Mouse (Mus musculus): Measurements from ENCODE around the gene Stac2. TPM values are rescaled to one million over a fixed set of nuclear protein-coding genes. Genes with fewer than 3 reads are reported as not detected.

Stac2 gene
- polyA plus RNA-seq, 1 experiment from 2014 or later = 0.42 TPM

- peaks cover 98% of the 10 kb centered on the region for H3K27me3 ChIP-seq (ENCODE audit: poor library complexity, severe bottlenecking)
- DNase-seq (ENCODE audit: extremely low spot score, low spot score) = no peak
- 58% methylated on average over 7 of the region's 7 CpGs for WGBS
Observed at GRCm38 (mm10) chr11:98000378-98001140, 52.7 kb downstream of the Stac2 start.

GRCm38 (mm10) chr11:97999748-98000147 lies 53.5 kb downstream of the Stac2 start:
- Histone ChIP-seq H3K27me3 (ENCODE audit: poor library complexity, severe bottlenecking) (peaks cover 98% of the 10 kb centered on the region), H3K36me3 (replicated peaks) (peaks cover 9% of the 10 kb centered on the region), H3K9me3 (no peaks in the 10 kb centered on the region), H3K27ac (no peak overlapping the region), H3K4me1 (peaks cover 57% of the 10 kb centered on the region), H3K4me3 (no peak overlapping the region)
- DNase-seq (ENCODE audit: extremely low spot score, low spot score) = no peak
- 74% methylated on average over 5 of the region's 5 CpGs for WGBS

More at GRCm38 (mm10) chr11:98000378-98001140, 52.7 kb downstream of the Stac2 start:
- Histone ChIP-seq H3K36me3 (replicated peaks) (peaks cover 17% of the 10 kb centered on the region), H3K4me1 (peaks cover 53% of the 10 kb centered on the region), H3K4me3 (no peak overlapping the region; the same call in 1 of the 2 replicates), H3K27ac (no peak overlapping the region), H3K9me3 (no peaks in the 10 kb centered on the region)

DNA sequence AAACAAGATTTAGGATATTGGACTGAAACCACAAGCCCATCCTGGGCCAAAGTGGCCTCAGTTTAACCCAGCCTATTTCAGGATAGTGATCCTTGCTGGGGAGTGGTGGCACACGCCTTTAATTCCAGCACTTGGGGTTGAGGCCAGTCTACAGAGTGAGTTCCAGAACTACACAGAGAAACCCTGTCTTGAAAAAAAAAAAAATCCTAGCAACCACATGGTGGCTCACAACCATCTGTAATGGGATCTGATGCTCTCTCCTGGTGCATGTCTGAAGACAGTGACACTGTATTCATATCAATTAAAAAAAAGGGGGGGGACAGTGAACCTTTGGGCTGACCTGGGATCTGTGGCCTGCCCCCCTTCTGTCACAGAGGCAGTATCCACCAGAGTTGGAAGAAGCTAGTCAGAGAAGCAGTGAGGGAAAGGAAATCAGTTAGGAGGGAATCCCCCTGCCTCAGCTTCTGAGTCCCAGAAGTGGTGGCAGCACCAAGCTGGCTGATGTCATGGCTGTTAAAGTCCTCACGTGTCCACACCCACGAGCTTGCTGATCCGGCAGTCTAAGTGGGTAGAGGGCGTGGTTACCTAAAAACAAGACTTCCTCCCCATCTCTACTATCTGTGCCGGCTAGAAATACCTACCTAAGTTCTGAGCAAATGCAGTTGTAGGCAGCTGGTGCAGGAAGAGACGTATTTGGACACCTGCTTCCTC lies 54.2 kb downstream of the Stac2 start:
- DNase-seq (ENCODE audit: extremely low spot score, low spot score) = no peak
- H3K27ac ChIP-seq = no peak overlapping the region
- 76% methylated on average over 7 of the region's 7 CpGs for WGBS
- peaks cover 2% of the 10 kb centered on the region; the same call in 1 of the 2 replicates for H3K36me3 ChIP-seq (replicated peaks)
- peaks cover 98% of the 10 kb centered on the region for H3K27me3 ChIP-seq (ENCODE audit: poor library complexity, severe bottlenecking)
- no peaks in the 10 kb centered on the region for H3K9me3 ChIP-seq
- H3K4me3 ChIP-seq = no peak overlapping the region
- peaks cover 60% of the 10 kb centered on the region for H3K4me1 ChIP-seq

- Histone ChIP-seq H3K4me3 (no peak overlapping the region), H3K27ac (no peak overlapping the region), H3K27me3 (ENCODE audit: poor library complexity, severe bottlenecking) (peaks cover 91% of the 10 kb centered on the region), H3K4me1 (peaks cover 52% of the 10 kb centered on the region), H3K36me3 (replicated peaks) (no peaks in the 10 kb centered on the region), H3K9me3 (no peaks in the 10 kb centered on the region)
- 85% methylated on average over 11 of the region's 11 CpGs for WGBS
- DNase-seq (ENCODE audit: extremely low spot score, low spot score) = no peak
Observed at GRCm38 (mm10) chr11:97998074-97998793, 55.0 kb downstream of the Stac2 start.

DNA sequence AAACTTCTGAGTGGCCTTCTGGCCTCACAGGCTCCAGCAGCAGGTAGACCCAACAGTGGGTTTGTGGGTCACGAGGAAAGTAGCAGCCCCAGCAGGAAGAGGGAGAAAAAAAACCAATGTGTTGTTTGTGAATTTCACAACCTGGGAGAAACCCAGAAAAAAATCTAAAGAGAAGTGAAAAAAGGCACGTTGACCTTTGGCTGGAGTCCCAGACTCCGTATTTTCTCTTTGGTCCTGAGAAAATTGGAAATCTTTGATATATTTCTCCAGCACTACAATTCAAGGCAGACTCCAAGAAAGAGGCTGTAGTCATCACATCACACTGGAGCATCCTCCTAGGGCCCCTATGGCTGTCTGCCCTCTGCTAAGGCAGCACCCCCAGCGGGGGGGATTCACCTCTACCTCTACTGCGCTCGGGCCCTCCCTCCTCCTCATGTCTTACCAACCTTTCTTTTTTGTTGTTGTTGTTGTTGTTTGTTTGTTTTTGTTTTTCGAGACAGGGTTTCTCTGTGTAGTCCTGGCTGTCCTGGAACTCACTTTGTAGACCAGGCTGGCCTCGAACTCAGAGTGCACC lies 55.8 kb downstream of the Stac2 start:
- peaks cover 44% of the 10 kb centered on the region for H3K4me1 ChIP-seq
- DNase-seq (ENCODE audit: extremely low spot score, low spot score) = no peak
- H3K27ac ChIP-seq = no peak overlapping the region
- WGBS = 75% methylated on average over 8 of the region's 8 CpGs
- no peaks in the 10 kb centered on the region for H3K9me3 ChIP-seq
- no peak overlapping the region for H3K4me3 ChIP-seq
- no peaks in the 10 kb centered on the region for H3K36me3 ChIP-seq (replicated peaks)
- peaks cover 84% of the 10 kb centered on the region for H3K27me3 ChIP-seq (ENCODE audit: poor library complexity, severe bottlenecking)

GRCm38 (mm10) chr11:97996691-97997090 lies 56.6 kb downstream of the Stac2 start:
- peaks cover 82% of the 10 kb centered on the region for H3K27me3 ChIP-seq (ENCODE audit: poor library complexity, severe bottlenecking)
- H3K4me3 ChIP-seq = 0 out of 2 replicates have a peak overlapping the region, but pooled peaks have one; percentile 62
- no peaks in the 10 kb centered on the region for H3K36me3 ChIP-seq (replicated peaks)
- 88% methylated on average over 1 of the region's 1 CpGs for WGBS
- H3K4me1 ChIP-seq = peaks cover 37% of the 10 kb centered on the region
- no peak overlapping the region for H3K27ac ChIP-seq
- H3K9me3 ChIP-seq = no peaks in the 10 kb centered on the region
- DNase-seq (ENCODE audit: extremely low spot score, low spot score) = no peak

DNA sequence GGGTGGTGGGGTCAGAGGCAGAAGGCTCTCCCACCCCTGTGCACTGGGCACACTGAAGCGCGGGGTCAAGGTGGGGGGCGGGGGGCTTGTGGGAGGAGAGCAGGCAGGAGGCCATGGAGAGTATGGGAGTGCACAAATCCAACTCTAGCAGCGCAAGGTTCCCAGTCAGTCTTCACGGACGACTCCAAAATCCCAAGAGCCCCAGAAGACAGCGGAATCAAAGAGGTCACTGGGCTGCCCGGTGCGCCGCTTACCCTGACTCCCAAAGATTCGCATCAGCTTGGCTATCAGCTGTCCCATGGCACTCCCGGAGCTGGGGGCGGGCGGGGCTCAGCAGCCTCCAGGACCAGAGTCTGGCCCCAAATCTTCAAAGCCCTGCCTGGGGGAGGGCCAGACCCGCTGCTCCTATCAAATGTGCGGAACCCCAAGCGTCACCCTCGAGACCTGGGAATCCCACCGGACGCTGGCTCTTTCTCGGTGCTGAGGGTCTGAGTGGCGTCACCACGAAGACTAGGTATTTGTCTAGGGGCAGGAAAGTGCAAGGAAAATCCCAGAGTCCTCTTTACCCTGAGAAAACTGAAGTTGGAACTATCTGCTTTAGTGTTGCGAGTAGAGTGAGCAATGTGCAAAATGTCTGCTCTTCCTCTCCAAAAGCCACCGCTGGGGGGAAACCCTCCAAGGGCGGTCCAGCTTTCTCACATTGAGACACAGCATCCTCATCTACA lies 57.5 kb downstream of the Stac2 start, which contains the start of gene Arl5c:
Arl5c (minus strand) TSS at position 618 of the 725 bp plus-strand sequence.
- Histone ChIP-seq H3K27me3 (ENCODE audit: poor library complexity, severe bottlenecking) (peaks cover 79% of the 10 kb centered on the region), H3K4me3 (peak within 1 kb of the TSS; percentile 62), H3K36me3 (replicated peaks) (no peaks in the 10 kb centered on the region), H3K9me3 (no peaks in the 10 kb centered on the region), H3K4me1 (peaks cover 27% of the 10 kb centered on the region), H3K27ac (peak within 1 kb of the TSS; percentile 57)
- DNase-seq (ENCODE audit: extremely low spot score, low spot score) = peak; percentile 69
- WGBS = under 1% methylated on average over 26 of the region's 26 CpGs

GRCm38 (mm10) chr11:97994539-97995100 lies 58.6 kb downstream of the Stac2 start:
- Histone ChIP-seq H3K27me3 (ENCODE audit: poor library complexity, severe bottlenecking) (peaks cover 78% of the 10 kb centered on the region), H3K36me3 (replicated peaks) (no peaks in the 10 kb centered on the region), H3K4me3 (peak overlapping the region; percentile 62), H3K9me3 (no peaks in the 10 kb centered on the region), H3K4me1 (peaks cover 31% of the 10 kb centered on the region), H3K27ac (no peak overlapping the region)
- 5% methylated on average over 13 of the region's 13 CpGs for WGBS
- DNase-seq (ENCODE audit: extremely low spot score, low spot score) = peak; percentile 78

- H3K4me3 ChIP-seq = peak overlapping the region; percentile 87
- peaks cover 34% of the 10 kb centered on the region for H3K4me1 ChIP-seq
- peak overlapping the region; percentile 89 for H3K27ac ChIP-seq
- peaks cover 62% of the 10 kb centered on the region for H3K27me3 ChIP-seq (ENCODE audit: poor library complexity, severe bottlenecking)
- DNase-seq (ENCODE audit: extremely low spot score, low spot score) = peak; percentile 86
- no peaks in the 10 kb centered on the region for H3K9me3 ChIP-seq
- no peaks in the 10 kb centered on the region for H3K36me3 ChIP-seq (replicated peaks)
- WGBS = 1% methylated on average over 26 of the region's 26 CpGs
Observed at GRCm38 (mm10) chr11:97988530-97989096, 64.6 kb downstream of the Stac2 start.

- H3K36me3 ChIP-seq (replicated peaks) = no peaks in the 10 kb centered on the region
- peak overlapping the region; percentile 89 for H3K27ac ChIP-seq
- DNase-seq (ENCODE audit: extremely low spot score, low spot score) = peak; percentile 94
- peaks cover 34% of the 10 kb centered on the region for H3K4me1 ChIP-seq
- under 1% methylated on average over 42 of the region's 42 CpGs for WGBS
- H3K9me3 ChIP-seq = no peaks in the 10 kb centered on the region
- H3K4me3 ChIP-seq = peak overlapping the region; percentile 87
- H3K27me3 ChIP-seq (ENCODE audit: poor library complexity, severe bottlenecking) = peaks cover 70% of the 10 kb centered on the region
Observed at GRCm38 (mm10) chr11:97987551-97988526, 65.4 kb downstream of the Stac2 start.
